Mouse (Mus musculus) heart, adult 2 months (tissue): Measurements from ENCODE around the gene Cd101.

Experiments used
- CTCF ChIP-seq: fragments of 200-600 bp; IDR thresholded peaks from 2 replicates; pipeline ENCODE4 v1.8.1; 2022; ENCODE audit warnings: antibody characterized with exemption, mild to moderate bottlenecking, moderate library complexity
- EP300 ChIP-seq: fragments of 200-500 bp; IDR thresholded peaks from 2 replicates; pipeline ENCODE4 v1.6.1; 2011; ENCODE audit warnings: low read depth, low read length, control low read depth; ENCODE audit not compliant: insufficient read depth
- POLR2A ChIP-seq: fragments of 200-500 bp; IDR thresholded peaks from 2 replicates; pipeline ENCODE4 v1.6.1; 2011; ENCODE audit warnings: mild to moderate bottlenecking, low read depth, low read length, control low read depth; ENCODE audit not compliant: insufficient read depth

GRCm38 (mm10) chr3:101033644-101034043 is 4.3 kb upstream of the Cd101 start:
- no peak for TF ChIP-seq CTCF
- no peak for TF ChIP-seq POLR2A
- TF ChIP-seq EP300, result no peak
